Mouse (Mus musculus): ENCODE measurements at regions not wholly inside any gene's neighbourhood (a gene's known extent, or its start where the extent isn't known, plus 50 kb on each side); places are given as distances from the start of the nearest gene placed in this dataset.

GRCm38 (mm10) chr2:74168776-74169570, 257.8 kb upstream of the Atp5g3 start:
- TF ChIP-seq CTCF (IDR thresholded peaks at IDR 0.05; ENCODE audit: insufficient read depth, low read length) (no peak), POLR2A (IDR thresholded peaks at IDR 0.05; ENCODE audit: borderline replicate concordance, extremely low read depth, low read depth, low read length) (no peak)

All from lung, adult 2 months (tissue).